Mouse (Mus musculus) frontal cortex, adult 2 months (tissue): ENCODE data around the gene Rnf181. TPM values are rescaled to one million over a fixed set of nuclear protein-coding genes. Genes with fewer than 3 reads are reported as not detected.

Experiments
- DNase-seq, 2 experiments: peaks; one replicate each; pipeline ENCODE4 v3.0.0; 2022; ENCODE audit warnings: low spot score in 1 of 2; ENCODE audit errors: extremely low spot score in 1 of 2
- polyA plus RNA-seq: library from polyadenylated mRNA; depleted of rRNA; stranded (reverse); fragments of >200 nt; gene quantifications from 2 replicates; pipeline ENCODE4 v1.2.3, GENCODE M21; 2012; rRNA removed

The Rnf181 gene
- polyA plus RNA-seq: 87.6 and 99.4 TPM in 2 replicates

DNA sequence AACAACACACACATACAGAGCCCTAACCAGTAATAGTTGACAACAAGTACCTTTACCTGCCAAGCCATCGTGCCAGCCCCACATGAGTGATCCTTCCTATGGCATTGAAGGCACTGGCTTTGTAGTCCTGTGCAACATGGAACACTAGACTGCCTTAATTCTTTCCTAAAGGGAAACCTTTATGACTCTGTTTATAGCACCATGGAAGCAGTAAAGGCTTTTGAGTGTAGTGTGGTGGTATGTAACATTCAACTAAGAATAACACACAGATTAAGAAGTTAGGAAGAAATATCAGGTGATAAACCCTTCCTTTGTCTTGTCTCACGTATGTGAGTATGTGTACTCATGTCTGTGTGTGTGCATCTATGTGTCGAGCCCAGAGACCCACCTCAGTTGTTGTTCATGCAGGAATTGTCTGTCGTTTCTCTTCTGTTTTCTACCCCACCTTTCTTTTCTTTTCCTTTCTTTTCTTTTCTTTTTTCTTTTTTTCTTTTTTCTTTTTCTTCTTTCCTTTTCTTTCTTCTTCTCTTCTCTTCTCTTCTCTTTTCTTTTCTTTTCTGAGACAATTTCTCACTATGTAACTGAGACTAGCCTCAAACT, at the start of gene Rnf181:
Gene Rnf181, minus strand, starts transcription at position 113 of the 600 bp plus-strand sequence.
- DNase-seq: no peak

DNA sequence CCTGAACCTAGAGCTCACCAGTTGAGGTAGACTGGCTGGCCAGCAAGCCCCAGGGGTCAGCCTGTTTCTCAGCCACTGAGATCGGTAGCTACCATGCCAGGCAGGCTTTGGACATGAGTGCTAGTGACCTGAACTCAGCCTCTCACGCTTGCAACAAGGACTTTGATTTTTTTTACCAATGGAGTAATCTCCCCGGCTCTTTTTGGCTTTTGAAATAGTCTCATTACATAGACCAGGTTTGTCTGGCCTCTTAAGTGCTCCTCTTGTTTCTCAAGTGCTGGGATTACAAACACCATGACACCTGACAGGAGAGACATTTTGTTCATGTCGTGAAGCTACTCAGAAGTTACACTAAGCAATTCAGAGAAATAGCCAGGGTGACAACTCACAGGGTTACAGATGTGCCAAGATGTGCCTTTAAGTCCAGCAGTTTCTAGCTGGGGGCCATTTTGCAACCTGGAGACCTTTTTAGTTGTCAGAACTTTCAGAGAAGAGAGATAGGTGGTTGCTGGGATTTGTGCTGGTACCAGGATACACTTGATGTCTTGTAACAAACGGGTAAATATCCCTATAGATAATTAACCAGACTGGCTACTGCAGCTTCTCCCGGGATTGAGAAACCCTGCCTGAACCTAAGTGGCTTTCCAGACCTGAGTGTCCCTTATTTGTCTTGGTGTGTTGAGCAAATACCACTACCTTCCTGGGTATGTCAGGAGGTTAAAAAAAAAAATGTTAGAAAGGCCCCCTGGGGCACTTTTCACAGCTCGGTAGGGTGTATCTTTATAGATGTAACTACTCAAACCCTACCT, 49.4 kb upstream of the Rnf181 start:
- no peak for DNase-seq

DNA sequence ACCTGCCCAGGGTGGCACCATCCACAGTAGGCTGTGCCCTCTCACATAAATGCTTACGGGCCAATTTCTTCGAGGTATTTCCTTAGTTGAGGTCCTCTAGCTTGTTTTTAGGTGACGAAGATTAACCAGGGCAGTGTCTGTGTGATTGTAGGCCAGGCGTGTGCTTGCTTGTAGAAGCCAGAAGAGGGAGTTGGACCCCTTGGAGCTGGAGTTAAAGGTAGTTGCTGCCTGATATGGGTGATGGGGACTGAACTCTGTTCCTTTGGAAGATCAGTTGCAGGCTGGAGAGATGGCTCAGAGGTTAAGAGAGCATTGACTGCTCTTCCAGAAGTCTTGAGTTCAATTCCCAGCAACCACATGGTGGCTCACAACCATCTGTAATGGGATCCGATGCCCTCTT, 48.4 kb upstream of the Rnf181 start:
- DNase-seq: no peak

DNA sequence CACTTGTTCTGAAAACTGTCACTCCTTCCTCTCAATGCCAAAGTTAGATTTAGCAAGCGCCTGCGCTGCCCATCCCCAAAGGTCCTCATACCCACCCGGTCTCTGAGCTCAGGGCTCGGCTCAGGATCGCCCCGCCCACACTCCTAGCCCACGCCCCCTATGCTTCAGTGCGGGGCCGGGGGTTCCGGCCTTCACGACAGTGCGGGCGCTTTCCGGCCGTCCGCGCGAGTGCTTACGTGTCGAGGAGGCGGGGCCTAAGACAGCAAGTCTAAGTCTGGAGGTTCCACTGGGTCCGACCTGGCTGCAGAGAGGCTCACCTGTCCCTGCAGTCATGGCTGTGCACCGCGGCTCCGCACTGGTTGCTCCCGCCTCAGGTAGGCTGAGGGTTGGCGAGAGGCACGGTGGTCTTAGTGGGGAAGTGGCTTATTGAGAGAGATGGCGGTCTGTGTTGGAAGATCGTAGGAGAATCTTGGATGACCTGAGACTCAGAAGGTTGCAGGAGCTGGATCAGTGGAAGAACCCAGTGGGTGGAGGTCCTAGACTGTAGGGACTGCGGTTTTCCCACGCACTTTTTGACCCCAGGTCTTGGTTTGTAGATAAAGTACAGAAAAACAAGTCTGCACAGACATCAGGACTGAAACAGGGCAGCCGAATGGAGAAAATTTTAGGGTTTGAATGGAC, 47.5 kb upstream of the Rnf181 start, which contains the start of gene Ggcx:
Gene Ggcx, plus strand, starts transcription at position 233 of the 681 bp plus-strand sequence.
- DNase-seq: peak; percentile 90 to 91

DNA sequence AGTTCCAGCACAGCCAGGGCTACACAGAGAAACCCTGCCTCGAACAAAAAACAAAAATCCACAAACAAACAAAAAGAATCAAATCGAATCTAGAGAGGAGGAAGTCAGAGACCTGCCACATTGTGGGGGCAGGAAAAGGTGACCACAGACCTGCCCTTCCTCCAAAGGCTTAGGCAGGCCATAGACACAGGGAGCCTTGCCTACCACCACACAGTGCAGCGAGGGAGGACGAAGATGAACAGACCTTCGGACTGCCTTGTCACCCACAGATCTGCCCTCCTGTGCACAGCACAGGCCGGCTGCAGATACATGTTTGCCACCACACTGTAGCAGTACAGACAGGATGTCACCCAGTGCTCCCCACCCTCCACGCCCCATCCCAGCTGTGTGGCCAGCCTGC, 43.8 kb upstream of the Rnf181 start:
- DNase-seq: no peak

DNA sequence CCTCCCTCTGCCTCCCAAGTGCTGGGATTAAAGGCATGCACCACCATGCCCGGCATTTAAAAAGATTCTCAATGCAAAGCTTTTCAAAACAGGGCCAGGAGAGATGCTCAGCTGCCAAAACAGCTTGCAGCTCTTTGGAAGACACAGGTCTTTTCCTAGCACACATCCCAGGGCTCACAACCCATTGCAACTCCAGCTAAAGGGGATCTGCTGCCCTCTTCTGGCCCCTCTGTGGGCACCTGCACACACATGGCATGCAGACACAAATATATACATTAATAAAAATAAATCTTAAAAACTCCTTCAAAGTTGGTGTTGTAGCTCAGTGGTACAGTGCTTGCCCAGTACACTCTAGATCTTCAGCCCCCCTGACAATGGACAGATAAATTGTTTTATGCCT, 43.2 kb upstream of the Rnf181 start:
- DNase-seq: no peak

DNA sequence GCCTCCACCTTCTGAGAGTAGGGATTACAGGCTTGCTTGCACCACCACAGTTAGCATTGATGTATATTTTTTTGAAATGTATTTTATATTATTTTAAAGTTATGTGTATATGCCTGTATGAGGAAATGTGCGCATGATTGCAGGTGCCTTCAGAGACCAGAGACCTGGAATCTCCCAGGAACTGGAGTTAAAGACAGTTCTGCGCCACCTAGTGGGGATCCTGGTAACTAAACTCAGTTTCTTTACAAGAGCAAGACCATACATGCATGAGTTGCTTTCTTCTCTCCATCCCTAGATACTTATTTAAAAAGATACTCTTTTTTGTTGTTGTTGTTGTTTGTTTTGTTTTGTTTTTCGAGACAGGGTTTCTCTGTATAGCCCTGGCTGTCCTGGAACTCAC, 42.8 kb upstream of the Rnf181 start:
- peak in 1 of 2 experiments; percentile 89 for DNase-seq

DNA sequence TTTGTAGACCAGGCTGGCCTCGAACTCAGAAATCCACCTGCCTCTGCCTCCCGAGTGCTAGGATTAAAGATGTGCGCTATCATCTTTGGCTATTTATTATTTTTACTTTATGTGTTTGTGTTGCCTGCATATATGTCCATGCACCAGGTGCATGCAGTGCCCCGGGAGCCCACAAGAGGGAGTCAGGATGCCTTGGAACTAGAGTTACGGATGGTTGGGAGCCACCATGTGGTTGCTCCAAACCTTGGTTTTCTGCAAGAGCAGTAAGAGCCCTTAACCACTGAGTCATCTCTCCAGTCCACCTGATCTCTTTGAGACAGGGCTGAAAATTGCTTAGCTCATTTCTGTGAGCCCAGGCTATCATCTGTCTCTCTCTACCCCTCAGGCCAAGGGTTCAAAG, 40.4 kb upstream of the Rnf181 start:
- DNase-seq: peak; percentile 66 to 92

DNA sequence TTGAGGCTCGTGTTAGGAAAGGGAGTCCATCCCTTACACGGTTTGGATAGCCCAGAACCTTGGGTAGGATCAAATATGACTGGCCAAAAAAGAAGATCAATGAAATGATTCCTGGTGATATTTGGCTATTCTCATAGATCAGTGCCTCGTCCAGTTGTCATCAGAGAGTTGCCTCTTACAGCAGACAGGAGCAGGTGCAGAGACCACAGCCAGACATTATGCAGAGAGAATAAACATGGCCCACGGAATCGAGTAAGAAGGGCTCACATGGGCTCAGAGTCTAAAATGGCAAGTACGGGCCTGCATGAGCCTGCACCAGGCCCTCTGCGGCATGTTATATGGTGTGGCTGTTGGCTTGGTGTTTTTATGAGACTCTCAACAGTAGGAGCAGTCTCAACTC, 38.6 kb upstream of the Rnf181 start:
- no peak for DNase-seq

DNA sequence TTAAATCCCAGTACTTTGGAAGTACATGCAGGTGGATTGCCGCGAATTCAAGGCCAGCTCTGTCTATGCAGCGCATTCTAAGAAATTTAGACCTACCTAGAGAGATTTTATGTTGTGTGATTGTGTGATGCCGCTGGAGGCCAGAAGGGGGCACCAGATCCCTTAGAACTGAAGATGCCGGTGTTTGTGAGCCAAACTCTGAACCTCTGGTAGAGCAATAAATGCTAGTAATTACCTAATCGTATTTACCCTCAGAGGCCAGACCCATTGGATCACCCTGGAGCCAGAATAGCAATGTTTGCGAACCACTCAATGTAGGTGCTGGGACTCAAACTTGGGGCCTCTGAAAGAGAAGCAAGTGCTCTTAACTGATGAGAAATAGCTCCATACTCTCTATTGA, 35.1 kb upstream of the Rnf181 start:
- peak; percentile 46 to 85 for DNase-seq

DNA sequence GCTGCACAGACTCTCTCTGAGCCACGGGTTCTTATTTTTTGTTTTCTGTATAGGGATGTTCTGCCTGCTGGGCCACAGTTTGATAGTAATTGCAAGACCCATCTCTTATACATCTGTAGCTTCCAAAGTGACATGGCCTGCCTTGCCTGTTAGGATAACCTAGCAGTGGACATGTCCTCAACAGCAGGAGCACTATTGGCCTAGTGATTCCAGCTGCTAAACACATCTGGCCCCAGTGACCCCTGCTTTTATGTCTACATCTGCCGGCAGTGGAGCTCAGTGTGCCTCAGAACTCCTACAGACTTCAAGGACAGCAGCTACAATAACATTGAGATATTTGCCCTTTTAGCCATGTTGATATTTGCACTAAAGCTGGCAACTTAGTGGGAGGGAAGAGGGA, 33.2 kb upstream of the Rnf181 start:
- no peak for DNase-seq

DNA sequence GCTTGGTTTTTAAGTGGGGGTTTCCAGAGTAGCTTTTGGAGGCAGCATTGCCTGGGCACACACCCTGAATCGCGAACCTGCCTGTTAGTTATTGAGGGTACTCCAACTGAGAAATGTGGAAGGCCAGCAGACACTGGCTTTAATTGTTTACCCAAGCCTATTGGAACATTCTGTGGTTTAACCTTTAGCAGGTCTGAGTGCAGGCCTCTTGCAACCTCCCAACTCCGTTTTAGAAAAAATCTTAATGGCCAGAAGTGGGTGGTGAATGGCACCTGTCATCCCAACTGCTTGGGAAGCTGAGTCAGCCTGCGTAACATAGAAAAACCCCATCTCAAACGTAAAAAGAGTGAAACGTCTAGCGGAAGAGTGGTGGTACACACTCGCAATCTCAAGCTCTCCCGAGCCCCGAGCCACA, 30.1 kb upstream of the Rnf181 start:
- no peak for DNase-seq

DNA sequence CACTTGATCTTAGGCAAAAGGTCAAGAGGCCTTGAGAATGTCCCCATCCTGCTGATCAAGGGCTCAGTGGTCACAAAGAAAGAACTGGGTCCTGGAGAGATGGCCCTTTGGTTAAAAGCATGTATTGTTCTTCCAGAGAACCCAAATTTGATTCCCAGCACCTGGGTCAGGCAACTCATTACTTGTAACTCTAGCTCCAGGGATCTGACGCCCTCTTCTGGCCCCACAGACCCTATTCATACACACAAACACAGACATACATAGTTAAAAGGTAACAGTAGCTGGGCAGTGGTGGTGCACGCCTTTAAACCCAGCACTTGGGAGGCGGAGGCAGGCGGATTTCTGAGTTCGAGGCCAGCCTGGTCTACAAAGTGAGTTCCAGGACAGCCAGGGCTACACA, 25.6 kb upstream of the Rnf181 start:
- no peak for DNase-seq

DNA sequence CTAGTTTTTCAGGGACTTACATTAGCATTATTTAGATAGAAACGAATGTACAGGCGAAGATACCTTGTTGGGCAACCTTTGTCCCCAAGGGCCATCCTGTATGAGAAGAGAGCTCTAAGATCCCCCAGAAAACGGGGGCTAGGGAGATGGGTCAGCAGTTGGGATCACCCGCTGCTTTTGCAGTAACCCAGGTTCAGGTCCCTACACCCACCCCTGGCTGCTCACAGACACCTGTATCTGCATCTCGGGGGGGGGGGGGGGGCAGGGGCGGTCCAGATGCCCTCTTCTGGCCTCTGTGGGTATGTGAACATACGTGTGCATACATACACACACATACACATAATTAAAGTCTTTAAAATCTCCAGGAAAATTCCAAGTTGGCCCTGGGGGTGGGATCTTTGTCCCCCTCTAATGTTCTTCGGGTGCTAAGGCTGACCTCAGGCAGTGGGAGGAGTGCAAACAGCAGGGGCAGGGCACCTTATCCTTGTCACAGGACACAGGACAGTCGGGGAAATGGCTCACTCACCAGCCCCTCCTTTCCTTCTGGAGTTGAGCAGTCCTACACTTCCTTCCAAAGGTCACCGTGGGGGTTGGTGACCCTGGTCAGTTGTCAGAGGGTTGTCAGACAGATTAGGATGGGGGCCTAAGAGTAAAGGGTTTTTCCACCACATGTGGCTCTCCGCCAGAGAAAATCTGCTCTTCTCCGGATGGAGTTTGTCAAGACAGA, 24.2 kb upstream of the Rnf181 start:
- no peak for DNase-seq

DNA sequence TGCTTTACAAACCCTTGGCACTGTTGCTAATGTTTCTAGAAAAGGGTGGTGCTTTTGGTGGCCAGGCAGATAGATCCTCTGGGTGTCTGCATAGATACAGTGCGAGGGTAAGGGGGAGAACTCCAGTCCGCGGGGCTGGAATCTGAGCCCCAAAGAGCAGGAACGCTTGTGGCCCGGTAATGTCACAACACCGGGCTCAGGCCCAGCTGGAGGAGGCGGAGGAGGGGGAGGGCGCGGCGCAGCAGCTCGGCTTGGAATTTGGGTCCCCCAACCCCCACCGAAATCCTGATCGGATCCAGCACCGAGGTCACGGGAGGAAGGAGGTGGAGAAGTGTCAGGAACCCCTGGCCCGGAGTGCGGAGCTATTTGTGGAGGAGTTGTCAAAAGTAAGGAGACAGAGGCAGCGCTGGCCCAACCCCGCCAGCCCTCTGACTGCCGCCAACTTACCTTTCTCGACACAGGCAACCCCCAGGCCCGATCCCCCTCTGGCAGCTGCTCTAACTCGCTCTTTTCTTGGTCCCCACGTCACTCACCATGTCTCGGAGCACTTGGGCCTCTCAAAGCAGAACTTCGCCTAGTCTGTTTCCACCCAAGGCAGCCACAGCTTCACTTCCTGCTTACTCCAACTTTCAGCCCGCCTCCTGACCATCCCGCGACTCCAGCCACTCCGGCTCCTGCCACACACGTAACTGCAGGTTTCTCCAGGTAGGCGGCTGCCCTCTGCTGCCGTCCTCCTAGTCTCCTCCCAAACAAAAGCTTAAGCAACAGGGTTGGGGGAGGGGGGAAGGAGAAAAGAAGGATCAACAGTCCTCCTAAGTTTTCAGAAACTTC, 23.4 kb upstream of the Rnf181 start, which contains the start of gene Vamp8:
Gene Vamp8, minus strand, starts transcription at position 763 of the 831 bp plus-strand sequence.
- peak in 1 of 2 experiments; percentile 40 for DNase-seq

DNA sequence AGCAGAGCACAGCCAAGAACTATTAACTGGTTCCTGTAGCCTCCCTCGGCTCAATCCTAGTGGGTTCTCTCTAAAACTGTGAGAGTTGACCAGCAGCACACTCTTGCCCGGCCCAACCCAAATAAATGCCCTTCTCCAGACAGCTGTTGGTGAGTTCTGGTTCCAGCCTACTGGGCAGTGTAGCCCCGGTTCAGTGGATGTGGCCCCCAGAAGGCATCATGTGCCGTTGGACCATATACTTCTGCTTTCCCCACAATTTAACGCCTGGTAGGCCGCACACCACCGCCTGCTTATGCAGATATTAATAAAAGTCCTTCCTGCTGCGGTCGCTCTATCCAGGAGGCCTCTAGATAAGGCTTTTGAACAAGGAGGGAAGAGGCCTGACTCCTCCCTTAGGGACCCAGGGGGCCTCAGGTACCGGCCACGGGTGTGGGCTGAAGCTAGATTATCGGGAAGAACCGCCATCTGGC, 22.8 kb upstream of the Rnf181 start:
- DNase-seq: no peak

DNA sequence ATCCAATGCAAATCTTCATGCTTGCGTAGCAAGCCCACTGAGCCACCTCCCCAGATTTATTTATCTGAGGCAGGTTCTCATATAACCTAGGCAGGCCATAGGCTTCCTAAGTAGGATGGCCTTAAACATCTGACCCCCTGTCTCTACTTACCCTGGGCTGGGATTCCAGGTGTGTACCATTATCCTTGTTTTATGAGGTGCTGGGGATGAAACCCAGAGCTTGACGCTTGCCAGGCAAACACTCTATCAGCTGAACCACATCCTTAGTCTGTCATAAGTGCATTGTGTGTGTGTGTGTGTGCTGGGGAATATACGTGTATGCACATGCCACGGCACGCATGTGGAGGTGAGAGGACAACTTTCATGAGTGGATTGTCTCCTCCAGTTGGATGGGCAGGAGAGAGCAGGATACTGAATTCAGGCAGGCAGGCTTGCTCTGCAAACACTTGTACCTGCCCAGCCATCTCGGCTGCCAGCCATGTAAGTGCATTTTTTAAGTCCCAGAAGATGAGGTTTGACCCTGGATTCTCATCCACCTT, 22.1 kb upstream of the Rnf181 start:
- DNase-seq: no peak

DNA sequence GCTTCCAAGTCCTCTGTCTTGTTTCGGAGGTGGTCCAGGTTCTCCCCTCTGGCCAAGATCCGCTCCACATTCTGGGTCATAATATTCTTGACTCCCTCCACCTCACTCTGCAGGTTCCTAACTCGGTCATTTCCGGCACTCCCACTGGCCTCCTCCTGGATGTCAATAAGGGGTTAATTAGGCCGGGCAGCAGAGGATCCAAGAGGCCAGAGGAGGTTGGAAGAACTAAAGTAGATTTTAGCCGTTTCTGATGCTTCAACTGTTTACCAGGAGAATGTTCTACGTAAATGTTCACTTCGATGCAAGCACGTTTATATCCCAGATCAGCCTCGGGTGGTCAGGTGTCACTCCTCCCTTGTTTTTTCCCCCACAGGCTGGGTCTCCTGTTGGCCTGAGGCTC, 21.5 kb upstream of the Rnf181 start:
- no peak for DNase-seq

DNA sequence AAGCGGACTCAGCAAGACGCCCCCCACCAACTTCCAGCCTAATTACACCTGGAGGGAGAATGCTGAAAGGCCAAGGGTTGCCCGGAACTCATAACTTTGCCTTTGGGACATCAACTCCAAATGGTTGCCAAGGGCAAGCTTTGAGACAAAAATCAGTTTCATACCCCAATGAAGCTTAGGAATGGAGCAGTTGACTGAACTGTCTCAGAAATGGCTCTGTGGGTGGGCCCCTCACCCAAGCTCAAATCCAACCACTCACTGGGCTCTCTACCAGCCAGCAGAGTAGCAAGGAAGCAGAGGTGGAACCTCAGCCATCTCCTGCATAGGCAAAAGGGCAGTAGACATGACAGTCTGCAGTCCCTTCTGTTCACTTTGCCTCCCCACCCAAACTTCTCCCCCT, 21.1 kb upstream of the Rnf181 start:
- no peak for DNase-seq

DNA sequence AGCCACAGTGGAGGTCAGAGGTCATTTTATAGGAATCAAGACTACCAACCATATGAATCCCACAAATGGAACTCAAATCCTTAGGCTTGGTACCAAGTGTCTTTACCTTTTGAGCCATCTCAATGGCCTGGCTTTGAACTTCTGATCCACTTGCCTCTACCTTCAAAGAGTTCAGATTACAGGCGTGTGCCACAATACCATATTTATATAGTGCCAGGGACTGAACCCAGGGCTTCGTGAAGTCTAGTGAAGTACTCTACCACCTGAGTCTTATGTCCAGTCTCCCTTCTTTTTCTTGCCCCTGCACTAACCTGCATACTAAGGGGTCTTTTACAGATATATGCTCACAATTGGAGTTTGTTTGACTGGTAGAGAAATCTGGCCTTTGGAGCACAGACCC, 19.8 kb upstream of the Rnf181 start:
- DNase-seq: no peak
